Mouse (Mus musculus) embryonic fibroblast, embryonic 13.5 days (primary cell): Measurements from ENCODE around the gene Bmp2k.

Experiments
- CTCF ChIP-seq: IDR thresholded peaks from 2 replicates; pipeline ENCODE4 v1.5.1; 2011; ENCODE audit warnings: mild to moderate bottlenecking, control low read depth, low read length, moderate library complexity, borderline replicate concordance; ENCODE audit not compliant: insufficient read depth
- POLR2A ChIP-seq: IDR thresholded peaks from 2 replicates; pipeline ENCODE4 v1.6.1; 2011; ENCODE audit warnings: low read depth, mild to moderate bottlenecking, control low read depth, low read length, moderate library complexity

DNA sequence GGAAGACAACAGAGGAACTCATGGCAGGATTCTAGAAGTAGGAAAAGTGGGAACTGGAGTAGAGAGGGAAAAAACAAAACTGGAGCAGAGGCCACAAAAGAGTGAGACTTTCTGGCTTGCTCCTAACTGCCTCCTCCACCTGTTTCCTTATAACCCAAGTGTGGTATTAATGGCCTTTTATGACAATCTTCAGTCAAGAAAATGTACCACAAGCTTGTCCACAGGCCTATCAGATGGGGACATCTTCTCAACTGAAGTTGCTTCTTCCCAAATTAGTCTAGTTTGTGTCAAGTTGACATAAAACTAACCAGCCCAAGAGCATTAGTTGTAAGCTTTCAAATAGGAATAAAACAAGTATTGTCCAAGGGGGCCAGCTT is 27.0 kb upstream of the Bmp2k start:
- TF ChIP-seq CTCF, result no peak
- TF ChIP-seq POLR2A, result no peak
